Mouse (Mus musculus): ENCODE results near the gene Bcdin3d.
A peak's percentile ranks its signal among the peaks of the same experiment; 100 is the strongest.
"Not testable (repeated sequence)": the region's sequence is repeated elsewhere in the genome, so short reads cannot be mapped to it uniquely, and the experiment has no call there.

Bcdin3d gene

GRCm38 (mm10) chr15:99472972-99473371 lies 1.6 kb downstream of the Bcdin3d start:
- no peak for DNase-seq

GRCm38 (mm10) chr15:99471677-99472063 lies 2.9 kb downstream of the Bcdin3d start:
- DNase-seq, result no peak

GRCm38 (mm10) chr15:99470971-99471676 lies 3.4 kb downstream of the Bcdin3d start:
- DNase-seq, result peak; percentile 55

GRCm38 (mm10) chr15:99470224-99470761 lies 4.2 kb downstream of the Bcdin3d start:
- no peak for DNase-seq

- DNase-seq, result no peak
Observed at GRCm38 (mm10) chr15:99469736-99470135, 4.8 kb downstream of the Bcdin3d start.

- peak; percentile 83 for DNase-seq
Observed at GRCm38 (mm10) chr15:99469067-99469466, 5.5 kb downstream of the Bcdin3d start.

- no peak for DNase-seq
Observed at GRCm38 (mm10) chr15:99463194-99463593, 11.3 kb downstream of the Bcdin3d start.

GRCm38 (mm10) chr15:99457606-99458401 lies 16.7 kb downstream of the Bcdin3d start, which contains the start of gene Nckap5l:
Gene Nckap5l, minus strand, starts transcription at chr15:99457748.
- DNase-seq, result peak; percentile 97

- peak; percentile 77 for DNase-seq
Observed at GRCm38 (mm10) chr15:99456963-99457605, 17.4 kb downstream of the Bcdin3d start.

GRCm38 (mm10) chr15:99456338-99456962 lies 18.1 kb downstream of the Bcdin3d start:
- no peak for DNase-seq

GRCm38 (mm10) chr15:99455415-99455814 lies 19.1 kb downstream of the Bcdin3d start:
- DNase-seq, result no peak

- no peak for DNase-seq
Observed at GRCm38 (mm10) chr15:99454585-99455279, 19.8 kb downstream of the Bcdin3d start.

GRCm38 (mm10) chr15:99453153-99453900 lies 21.2 kb downstream of the Bcdin3d start:
- peak; percentile 48 for DNase-seq

- no peak for DNase-seq
Observed at GRCm38 (mm10) chr15:99449751-99450280, 24.7 kb downstream of the Bcdin3d start.

- DNase-seq, result peak; percentile 37
Observed at GRCm38 (mm10) chr15:99449131-99449750, 25.3 kb downstream of the Bcdin3d start.

- not testable (repeated sequence) for DNase-seq
Observed at GRCm38 (mm10) chr15:99446136-99446535, 28.4 kb downstream of the Bcdin3d start.

GRCm38 (mm10) chr15:99445567-99445966 lies 29.0 kb downstream of the Bcdin3d start:
- DNase-seq, result no peak

- no peak for DNase-seq
Observed at GRCm38 (mm10) chr15:99442358-99442757, 32.2 kb downstream of the Bcdin3d start.

GRCm38 (mm10) chr15:99440816-99441457 lies 33.6 kb downstream of the Bcdin3d start:
- no peak for DNase-seq

Measured in thymus, postnatal 14 days (tissue).